Mouse (Mus musculus) brain, embryonic 14.5 days (tissue): Measurements from ENCODE around the gene 1810030O07Rik.

Source experiments
- CTCF ChIP-seq: fragments of 200-500 bp; IDR thresholded peaks from 2 replicates; pipeline ENCODE4 v1.5.1; 2012; ENCODE audit warnings: inconsistent platforms, mild to moderate bottlenecking, moderate library complexity, borderline replicate concordance; ENCODE audit not compliant: insufficient read depth, insufficient read length; ENCODE audit errors: extremely low read depth
- POLR2A ChIP-seq: fragments of 200-500 bp; IDR thresholded peaks from 2 replicates; pipeline ENCODE4 v1.6.1; 2012; ENCODE audit warnings: mild to moderate bottlenecking, inconsistent platforms, borderline replicate concordance; ENCODE audit not compliant: poor library complexity, insufficient read depth, insufficient read length, severe bottlenecking; ENCODE audit errors: extremely low read depth

DNA sequence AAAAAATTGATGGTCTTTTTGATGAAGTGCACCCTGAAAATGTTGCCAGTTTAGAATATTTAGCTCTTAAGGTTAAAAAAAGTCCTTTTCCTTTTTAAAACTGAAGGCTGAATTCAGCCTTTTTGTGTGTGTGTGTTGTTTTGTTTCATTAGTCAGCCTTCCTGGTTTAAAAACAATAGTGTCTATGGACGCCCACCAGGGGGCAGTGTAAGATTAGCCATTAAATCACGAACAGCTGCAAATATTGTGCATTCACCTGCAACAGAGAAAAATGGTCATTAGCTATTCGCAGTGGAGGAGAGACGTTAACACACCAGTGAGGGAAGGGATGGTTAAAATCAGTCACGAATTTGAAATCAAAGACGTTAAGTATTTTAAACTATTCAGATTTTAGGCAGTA lies 3.9 kb upstream of the 1810030O07Rik start:
- peak; percentile 59; the same call in 1 of the 2 replicates for TF ChIP-seq CTCF
- no peak for TF ChIP-seq POLR2A
